Mouse (Mus musculus): Measurements from ENCODE around the gene Eif6. TPM values are rescaled to one million over a fixed set of nuclear protein-coding genes. Genes with fewer than 3 reads are reported as not detected.

Gene Eif6
- total RNA-seq, 2 experiments from 2014 or later: 66.9 to 70.9 TPM

DNA sequence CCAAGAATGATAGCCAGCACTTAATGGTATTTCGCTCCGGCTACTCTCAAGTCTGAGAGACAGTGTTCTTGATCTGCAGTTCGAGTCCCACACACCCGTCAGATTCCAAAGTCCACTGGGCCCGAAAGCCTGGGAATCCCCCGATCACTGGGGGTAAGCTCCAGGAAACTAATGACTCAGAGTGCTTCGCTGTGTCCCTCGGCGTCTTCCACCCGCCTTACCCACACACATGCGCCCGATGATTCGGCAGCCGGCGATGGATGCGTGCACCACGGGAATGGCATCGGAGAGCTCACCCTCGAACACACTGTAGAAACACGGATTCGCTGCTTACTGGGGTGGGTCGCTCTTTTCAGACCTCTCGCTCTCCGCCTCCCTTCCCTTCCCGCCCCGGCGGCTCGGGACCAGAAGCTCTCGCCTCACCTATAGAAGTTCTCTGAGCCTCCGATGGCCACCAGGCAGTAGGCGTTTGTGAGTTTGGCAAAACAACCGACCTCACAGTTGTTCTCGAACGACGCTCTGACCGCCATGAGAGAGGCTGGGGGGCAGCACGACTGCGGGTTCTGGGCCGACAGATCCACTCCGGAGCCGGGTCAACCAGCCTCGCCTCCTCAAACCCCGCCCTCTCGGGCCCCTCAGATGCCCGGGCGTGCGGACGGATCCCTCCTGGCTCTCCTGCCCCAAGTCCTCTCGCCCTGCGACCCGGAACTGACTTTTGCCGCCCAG lies 658 bp downstream of the Eif6 start:
- DNase-seq (ENCODE audit: low spot score in 2 of 2): no peak

DNA sequence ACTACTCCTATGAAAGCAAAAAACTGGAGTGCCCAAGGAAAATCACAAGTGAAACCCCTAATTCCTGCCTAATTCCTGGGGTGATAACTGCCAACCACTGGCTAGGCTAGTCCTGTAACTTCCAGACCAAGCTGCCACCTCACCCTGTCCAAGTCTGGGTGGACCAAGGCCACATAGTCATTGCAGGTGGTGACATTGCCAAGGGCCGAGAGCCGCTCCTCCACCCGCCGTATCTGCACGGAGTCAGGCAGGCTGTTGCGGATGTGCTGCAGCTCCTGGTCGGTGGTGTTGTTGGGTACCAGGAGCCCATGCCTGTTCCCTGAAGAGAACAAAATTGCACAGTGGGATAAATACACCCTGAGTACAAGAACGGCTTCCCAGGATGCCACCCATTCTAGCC lies 3.0 kb downstream of the Eif6 start:
- DNase-seq (ENCODE audit: low spot score in 2 of 2): no peak

DNA sequence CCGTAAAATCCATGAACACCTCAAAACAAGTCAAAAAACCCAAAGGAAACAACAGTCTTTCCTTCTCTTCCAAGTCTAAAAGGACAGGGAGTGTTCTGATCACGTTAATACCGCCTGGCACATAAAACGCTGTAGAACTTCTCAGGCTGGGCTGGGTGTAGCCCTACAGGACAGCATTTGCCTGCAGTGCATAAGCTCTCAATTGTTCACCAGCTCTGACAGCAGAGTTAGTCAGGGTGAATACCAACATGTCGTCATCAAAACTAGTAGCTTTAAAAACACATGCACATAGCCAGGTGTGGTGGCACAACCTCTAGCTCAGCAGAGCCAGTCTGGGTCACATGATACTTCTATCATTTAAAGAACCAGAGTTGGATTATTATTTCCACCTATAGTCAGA lies 5.9 kb downstream of the Eif6 start:
- DNase-seq (ENCODE audit: low spot score in 2 of 2): no peak

GRCm38 (mm10) chr2:155819449-155820251 lies 7.1 kb downstream of the Eif6 start:
- no peak for DNase-seq (ENCODE audit: low spot score in 2 of 2)

DNA sequence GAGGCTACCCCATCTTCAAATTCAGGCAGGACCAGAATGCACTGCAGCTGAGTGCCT lies 7.5 kb downstream of the Eif6 start, which contains the start of gene BC029722:
TSS of gene BC029722 (minus strand) at position 35 of the 57 bp plus-strand sequence.
- DNase-seq (ENCODE audit: low spot score in 2 of 2): no peak

GRCm38 (mm10) chr2:155818596-155819391 lies 7.9 kb downstream of the Eif6 start:
- peak; percentile 94 to 95 for DNase-seq (ENCODE audit: low spot score in 2 of 2)

GRCm38 (mm10) chr2:155817301-155818245 lies 9.2 kb downstream of the Eif6 start:
- no peak for DNase-seq (ENCODE audit: low spot score in 2 of 2)

DNA sequence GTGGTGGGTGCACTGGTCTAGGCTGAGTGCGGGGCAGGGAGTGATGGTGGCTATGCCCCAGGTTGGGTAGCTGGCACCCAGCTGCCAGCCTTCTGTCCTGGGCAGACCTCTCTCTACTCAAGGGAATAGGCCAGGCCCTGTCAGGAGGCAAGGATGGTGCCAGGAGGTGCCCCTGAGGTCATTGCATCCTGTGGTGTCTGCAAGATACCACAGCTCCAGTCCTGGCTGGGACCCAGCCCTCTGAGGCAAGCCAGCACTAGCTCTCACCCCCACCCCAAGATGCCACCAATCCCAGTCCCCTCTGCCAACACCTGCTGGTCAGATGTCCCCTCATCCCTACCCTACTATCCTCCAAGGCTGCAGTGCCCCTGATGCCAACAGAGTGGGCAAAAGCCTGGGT lies 10.5 kb downstream of the Eif6 start:
- no peak for DNase-seq (ENCODE audit: low spot score in 2 of 2)

DNA sequence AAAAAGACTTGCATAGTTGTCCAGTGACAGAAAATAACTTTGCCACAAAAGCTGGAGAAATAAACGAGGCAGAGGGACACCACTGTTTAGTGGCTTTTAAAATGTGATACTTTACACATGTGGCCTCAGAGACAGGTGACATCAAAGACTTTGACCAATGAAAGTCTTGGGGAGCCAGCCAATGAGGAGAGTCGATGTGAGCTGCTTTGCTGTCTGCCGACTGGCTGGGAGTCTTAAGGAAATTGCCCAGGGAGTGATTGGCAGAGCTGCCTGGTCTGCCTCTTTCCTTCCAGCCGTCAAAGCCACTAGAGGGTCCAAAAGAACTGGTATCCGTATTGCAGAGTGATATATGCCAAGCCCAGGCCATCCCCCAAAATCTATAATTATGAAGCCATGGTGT lies 11.9 kb downstream of the Eif6 start:
- DNase-seq (ENCODE audit: low spot score in 2 of 2): no peak

- DNase-seq (ENCODE audit: low spot score in 2 of 2): no peak
Measured at GRCm38 (mm10) chr2:155812637-155813036, 14.1 kb downstream of the Eif6 start.

- peak; percentile 85 to 94 for DNase-seq (ENCODE audit: low spot score in 2 of 2)
Measured at GRCm38 (mm10) chr2:155811821-155812396, 14.8 kb downstream of the Eif6 start.

DNA sequence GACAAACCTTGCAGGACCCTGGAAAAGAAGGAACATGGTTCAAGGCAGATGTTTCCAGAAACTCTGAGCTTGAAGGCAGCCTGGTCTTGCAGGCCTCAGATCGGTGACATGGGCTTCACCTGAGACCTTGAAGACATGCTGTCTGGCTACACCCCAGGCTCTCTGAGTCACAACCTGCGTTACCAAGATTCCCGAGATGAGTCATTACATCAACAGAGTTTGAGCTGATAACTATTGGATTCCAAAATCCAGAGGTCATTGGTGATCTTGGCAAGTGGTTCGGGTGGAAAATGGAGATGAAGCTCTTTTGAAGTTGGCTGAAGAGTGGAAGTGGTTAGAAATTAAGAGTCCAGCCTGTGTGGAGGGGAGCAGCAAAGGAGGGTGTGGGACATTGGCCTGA lies 17.1 kb downstream of the Eif6 start:
- no peak for DNase-seq (ENCODE audit: low spot score in 2 of 2)

DNA sequence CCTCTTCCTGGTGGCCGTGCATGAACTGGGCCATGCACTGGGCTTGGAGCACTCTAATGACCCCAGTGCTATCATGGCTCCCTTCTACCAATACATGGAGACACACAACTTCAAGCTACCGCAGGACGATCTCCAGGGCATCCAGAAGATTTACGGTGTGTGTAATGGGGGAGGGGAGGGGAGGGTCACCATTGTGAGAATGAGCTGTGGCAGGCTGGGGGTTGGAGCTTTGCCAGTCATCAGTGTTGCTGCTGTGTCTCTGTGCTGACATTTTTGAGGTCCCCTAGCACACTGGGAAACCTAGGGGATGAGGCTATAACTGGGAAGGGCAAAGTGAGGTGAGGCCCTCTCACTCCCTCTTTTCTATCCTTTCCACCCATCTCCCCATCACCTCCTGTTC lies 19.3 kb downstream of the Eif6 start:
- DNase-seq (ENCODE audit: low spot score in 2 of 2): no peak

GRCm38 (mm10) chr2:155806548-155806947 lies 20.2 kb downstream of the Eif6 start:
- DNase-seq (ENCODE audit: low spot score in 2 of 2): no peak

GRCm38 (mm10) chr2:155805925-155806255 lies 20.8 kb downstream of the Eif6 start:
- DNase-seq (ENCODE audit: low spot score in 2 of 2): no peak

DNA sequence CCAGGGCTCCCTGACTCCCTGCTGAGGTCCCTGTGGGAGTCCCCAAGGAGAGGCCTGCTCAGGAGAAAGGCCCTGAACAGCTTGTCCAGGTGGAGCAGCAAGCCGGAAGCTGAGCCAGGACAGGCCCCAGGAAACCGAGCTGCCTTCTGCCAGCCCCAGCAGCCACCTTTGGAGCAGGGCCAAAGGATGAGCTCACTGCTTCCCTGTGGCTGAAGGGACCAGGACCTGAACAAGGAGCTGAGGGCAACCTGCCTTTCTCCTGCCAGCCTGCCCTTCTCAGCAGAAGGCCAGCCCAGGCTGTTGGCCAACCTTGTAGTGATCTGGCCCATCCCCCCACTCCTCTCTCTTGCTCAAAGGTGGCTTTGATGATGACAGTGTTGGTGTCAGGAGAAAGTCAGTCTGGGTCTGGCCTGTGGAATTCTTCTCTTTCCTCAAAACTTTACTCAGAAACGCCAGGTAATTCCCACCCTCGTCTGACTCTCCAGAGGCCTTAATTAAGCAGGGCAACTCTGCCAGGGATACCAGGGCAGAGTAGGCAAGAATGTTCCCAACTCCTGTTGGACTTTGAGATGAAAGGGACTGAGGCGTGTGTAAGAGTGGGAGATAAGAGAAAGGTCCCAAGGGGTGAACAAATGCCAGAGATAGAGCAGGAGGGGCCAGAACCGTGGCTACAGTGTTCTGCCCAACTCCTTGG lies 21.3 kb downstream of the Eif6 start:
- no peak for DNase-seq (ENCODE audit: low spot score in 2 of 2)

GRCm38 (mm10) chr2:155804053-155804452 lies 22.7 kb downstream of the Eif6 start:
- DNase-seq (ENCODE audit: low spot score in 2 of 2): no peak

DNA sequence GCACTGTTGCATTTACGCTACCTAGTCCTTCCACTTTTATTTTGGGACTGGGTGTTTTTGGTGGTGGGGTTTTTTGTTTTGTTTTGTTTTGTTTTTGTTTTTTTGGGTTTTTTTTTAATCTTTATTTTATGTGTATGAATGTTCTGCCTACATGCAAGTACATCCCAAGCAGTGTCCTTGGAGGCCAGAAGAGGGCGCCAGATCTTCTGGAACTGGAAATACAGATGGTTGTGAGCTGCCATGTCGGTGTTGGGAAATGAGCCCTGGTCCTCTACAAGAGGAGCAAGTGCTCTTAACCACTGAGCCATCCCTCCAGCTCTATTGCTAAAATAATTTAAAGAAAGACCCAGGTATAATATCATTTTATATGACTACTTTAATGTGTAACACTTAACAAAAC lies 24.0 kb downstream of the Eif6 start:
- no peak for DNase-seq (ENCODE audit: low spot score in 2 of 2)

DNA sequence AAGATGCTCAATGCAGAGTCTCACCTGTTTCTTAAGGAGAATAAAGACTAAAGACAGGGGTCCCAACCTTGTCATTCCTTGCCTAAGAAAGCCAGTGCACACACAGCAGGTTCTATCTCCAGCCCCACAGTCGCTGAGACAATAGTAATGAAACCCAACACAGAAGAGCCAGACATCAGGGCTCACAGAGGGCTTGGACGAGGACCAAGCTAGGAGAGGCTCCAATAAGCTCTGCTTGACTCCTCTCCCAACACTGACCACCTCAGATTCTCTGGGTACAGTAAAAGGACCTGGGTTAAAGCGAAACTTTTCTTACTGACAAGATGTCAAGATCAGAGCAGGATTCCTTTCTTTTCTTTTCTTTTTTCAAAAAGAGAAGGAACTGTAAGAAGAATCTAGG lies 28.1 kb downstream of the Eif6 start:
- no peak for DNase-seq (ENCODE audit: low spot score in 2 of 2)

DNA sequence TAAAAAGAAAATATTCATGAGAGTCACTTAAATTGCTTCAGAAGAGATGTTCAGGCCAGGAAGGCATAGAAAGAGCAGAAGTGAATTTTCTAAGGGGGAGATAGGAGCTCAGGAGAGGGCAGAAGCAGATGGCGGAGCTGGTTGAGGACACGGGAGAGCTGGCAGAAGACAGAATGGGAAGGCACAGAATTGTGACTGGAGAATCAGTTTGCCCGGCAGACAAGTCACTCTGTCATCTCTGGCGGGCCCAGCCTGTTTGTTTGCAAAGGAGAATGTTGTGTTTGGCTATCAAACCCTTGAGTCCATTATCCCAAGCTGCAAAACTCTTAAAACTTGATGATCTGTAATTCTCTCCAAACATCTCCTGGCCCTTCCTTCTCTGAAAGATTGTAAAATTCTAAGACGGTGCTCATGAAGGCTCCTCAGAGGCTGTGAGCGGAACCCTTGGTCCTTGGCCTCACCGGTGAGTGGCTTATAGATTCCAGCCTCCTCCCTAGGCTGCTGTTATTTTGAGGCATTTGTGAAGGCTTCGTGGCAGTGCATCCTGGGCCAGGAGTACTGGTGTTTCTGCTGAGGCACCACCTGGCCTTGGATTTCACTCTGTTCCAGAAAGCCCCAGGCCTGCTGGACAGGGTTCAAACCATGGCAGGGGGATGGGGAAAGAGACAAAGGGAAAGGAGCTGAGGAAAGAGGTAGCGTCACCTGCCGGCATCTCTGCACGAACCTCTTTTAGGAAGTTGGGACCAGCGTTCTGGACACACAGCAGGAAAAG lies 31.9 kb downstream of the Eif6 start:
- DNase-seq (ENCODE audit: low spot score in 2 of 2): no peak
